Mouse (Mus musculus): ENCODE measurements around the gene Gclc.

DNA sequence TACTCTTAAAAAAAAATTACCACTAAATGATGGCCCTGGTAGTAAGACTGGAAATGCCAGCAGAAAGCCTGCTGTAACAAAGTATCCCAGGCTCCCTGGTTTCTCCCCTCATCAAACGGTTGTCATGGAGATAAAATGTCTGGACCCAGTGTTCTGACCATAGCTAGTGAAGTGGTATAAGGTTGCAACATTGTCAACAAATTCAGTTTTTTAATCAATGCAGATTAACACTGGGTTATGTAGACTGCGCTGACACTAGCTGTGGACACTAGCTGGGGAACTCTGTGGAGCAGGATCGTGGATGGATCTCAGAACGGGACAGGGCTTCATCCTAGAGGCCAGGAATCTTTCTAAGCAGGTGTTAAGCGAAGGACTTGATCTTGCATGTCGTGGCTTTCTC lies 47.8 kb upstream of the Gclc start:
- TF ChIP-seq CTCF (IDR thresholded peaks at IDR 0.05; ENCODE audit: low read depth, low read length) (no peak), TAL1 (conservative IDR thresholded peaks at IDR 0.05; ENCODE audit: low read depth, low read length) (no peak), GATA1 (IDR thresholded peaks at IDR 0.05; ENCODE audit: borderline replicate concordance, low read length) (no peak), POLR2AphosphoS5 (IDR thresholded peaks at IDR 0.05; ENCODE audit: insufficient replicate concordance, low read depth, low read length) (no peak), GATA2 (IDR thresholded peaks at IDR 0.05; ENCODE audit: borderline replicate concordance, low read depth, low read length) (no peak)

All from G1E (cell line).